Mouse (Mus musculus): ENCODE data around the gene Tmeff1. TPM values are rescaled to one million over a fixed set of nuclear protein-coding genes. Genes with fewer than 3 reads are reported as not detected.

Tmeff1 gene
- total RNA-seq (2023), result under 1 TPM in 1 of 2 experiments, not detected in 1; 0.42 TPM

DNA sequence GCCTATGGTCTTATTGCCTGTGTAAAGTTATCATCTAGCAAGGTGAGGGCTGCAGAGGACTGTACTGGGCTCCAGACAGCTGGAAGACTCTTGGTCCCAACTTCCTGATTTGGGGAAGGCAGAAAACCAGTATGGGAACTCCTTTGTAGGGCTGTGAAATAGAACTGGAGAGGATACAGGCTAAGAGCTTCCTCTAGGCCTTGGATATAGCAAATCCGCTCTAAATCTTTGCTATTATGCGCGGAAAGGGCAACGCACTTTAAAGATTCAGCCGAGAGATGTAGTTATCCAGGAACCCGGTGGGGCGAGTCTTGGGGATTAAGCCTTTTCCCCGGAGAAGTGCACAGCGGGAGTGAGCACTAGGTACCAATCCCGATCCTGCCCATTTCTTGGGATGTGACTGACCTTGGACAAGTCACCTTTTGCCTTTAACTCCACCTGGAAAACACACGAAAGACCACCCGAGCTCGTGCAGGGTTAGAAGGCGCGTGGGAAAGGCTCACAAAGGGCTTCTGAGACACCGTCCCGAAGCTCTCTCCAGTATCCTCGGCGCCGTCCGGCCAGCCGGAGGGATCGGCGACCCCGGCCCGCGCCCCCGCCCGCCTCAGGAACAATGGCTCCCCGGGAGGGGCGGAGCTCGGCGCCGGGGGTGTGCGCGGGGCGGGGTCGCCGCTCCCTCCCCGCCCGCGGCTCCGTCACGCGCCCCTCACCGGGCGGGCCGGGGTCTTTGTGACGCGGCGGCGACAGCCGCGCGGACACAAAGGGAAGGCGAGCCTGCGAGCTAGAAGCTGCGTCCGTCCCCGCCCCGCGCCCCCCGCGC is at the start of gene Tmeff1:
Tmeff1 (plus strand) TSS at position 754 of the 820 bp plus-strand sequence.

GRCm38 (mm10) chr4:48539841-48540575 is 45.0 kb upstream of the Tmeff1 start, which contains the start of gene Msantd3:
Msantd3 (plus strand) TSS chr4:48539935.

DNA sequence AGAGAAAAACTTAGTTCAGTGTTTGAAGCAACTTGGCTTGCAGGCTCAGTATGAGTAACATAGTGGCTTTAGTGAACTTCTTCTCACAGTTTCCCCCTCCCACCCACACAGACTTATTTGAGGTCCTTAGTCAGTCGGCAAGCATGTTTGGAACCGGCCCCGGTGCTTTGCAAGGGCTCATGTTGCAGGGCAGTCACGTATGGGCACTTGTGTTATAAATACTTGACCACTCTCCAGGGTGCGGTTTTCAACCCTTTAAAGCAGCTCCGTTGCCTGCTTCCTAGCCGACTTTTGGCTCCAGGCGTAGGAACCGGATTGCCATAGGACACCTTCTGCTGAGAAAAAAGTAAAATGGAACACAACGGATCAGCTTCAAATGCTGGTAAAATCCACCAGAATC is 78.3 kb downstream of the Tmeff1 start, which contains the start of gene Cavin4:
Cavin4 (plus strand) TSS at position 244 of the 400 bp plus-strand sequence.

Other genes with a start within 250 kb of the Tmeff1 start
- gene Tex10, start 111.7 kb upstream of the Tmeff1 start, total RNA-seq (2023), result 10 to 100 TPM; 40.2 to 47.5 TPM
- gene Msantd3, start 45.2 kb upstream of the Tmeff1 start, total RNA-seq (2023), result 10 to 100 TPM in 1 of 2 experiments, 1 to 10 TPM in 1; 5.4 to 13.7 TPM
- gene Cavin4, start 78.3 kb downstream of the Tmeff1 start, total RNA-seq (2023), result not detected